Mouse (Mus musculus) cortical plate, adult 2 months (tissue): ENCODE results near the gene Cdc14b.

ENCODE experiments used
- CTCF ChIP-seq: fragments of 200-500 bp; IDR thresholded peaks from 2 replicates; pipeline ENCODE4 v1.5.1; 2011; ENCODE audit warnings: mild to moderate bottlenecking, control low read depth, low read length; ENCODE audit not compliant: insufficient read depth; ENCODE audit errors: extremely low read depth
- POLR2A ChIP-seq: fragments of 200-500 bp; IDR thresholded peaks from 2 replicates; pipeline ENCODE4 v1.6.1; 2011; ENCODE audit warnings: mild to moderate bottlenecking, low read length, control low read depth; ENCODE audit not compliant: insufficient read depth; ENCODE audit errors: extremely low read depth

DNA sequence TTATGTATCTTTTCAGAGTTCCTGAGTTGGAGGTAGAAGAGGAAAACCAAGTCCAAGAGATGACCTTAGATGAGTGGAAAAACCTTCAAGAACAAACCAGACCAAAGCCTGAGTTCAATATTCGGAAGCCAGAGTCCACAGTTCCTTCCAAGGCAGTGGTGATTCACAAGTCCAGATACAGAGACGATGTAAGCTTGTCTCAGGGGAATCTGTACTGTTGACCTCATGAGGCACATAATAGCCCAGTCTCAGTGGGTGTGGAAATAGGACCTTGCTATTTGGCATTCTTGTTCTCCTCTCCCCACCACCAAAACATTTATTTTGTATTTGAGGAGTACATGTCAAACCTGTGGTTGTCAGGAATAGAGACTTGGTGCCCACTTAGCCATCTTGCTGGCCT lies 93.0 kb downstream of the Cdc14b start:
- TF ChIP-seq CTCF (no peak), POLR2A (no peak)
